8 mouse cellular contexts compared by ENCODE assay signal in the genomic region with DNA sequence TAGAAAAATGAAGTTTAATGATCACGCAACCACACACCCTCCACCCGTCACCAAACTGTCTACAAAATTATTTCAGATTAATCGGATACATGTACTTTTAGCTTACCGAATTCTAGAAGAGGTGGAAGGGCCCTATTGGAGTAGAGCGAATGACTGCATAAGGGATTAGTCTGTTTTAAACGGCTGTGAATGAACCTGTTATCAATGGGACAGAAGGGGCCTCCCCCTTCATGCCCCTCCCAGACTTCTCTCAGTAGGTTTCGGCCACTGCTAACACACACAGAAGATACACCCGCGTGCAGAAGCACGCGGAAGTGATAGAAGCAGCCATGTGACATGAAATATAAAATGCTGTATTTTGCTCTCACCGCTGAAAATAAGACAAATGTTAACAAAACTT. TPM values are rescaled to one million over a fixed set of nuclear protein-coding genes. Genes with fewer than 3 reads are reported as not detected.
DNase-seq lines count a peak whose midpoint lies in the region; ATAC-seq and TF ChIP-seq lines count a peak whose summit lies in the region.

Fgfbp3 (minus strand) TSS at position 150 of the 400 bp plus-strand sequence.

- peak within 1 kb of the TSS; percentile 81 for H3K4me2 ChIP-seq in forebrain, embryonic 13.5 days
- H3K4me2 ChIP-seq in liver, embryonic 14.5 days (ENCODE audit: low read depth), result peak within 1 kb of the TSS; percentile 81
- H3K4me2 ChIP-seq in stomach, embryonic 16.5 days (ENCODE audit: low read depth, low read length), result peak within 1 kb of the TSS; percentile 82

- peak; percentile 50 for ATAC-seq in forebrain, embryonic 13.5 days
- ATAC-seq in liver, embryonic 14.5 days (ENCODE audit: insufficient read depth), result peak; percentile 78
- no peak for ATAC-seq in stomach, embryonic 16.5 days (ENCODE audit: insufficient read depth, low FRiP score)

- peaks cover 18% of the 10 kb centered on the region for H3K4me1 ChIP-seq in forebrain, embryonic 13.5 days
- peaks cover 3 to 7% of the 10 kb centered on the region in 2 experiments; a peak in 3 of 4 replicates for H3K4me1 ChIP-seq in liver, embryonic 14.5 days (replicated peaks; ENCODE audit: control insufficient read depth in 2 of 2, insufficient read depth in 2 of 2, low read length in 1 of 2)
- H3K4me1 ChIP-seq in stomach, embryonic 16.5 days (ENCODE audit: control insufficient read depth, insufficient read depth, low read length), result peaks cover 4% of the 10 kb centered on the region; the same call in 1 of the 2 replicates

- H3K27me3 ChIP-seq in forebrain, embryonic 13.5 days, result no peaks in the 10 kb centered on the region
- peaks cover 7% of the 10 kb centered on the region for H3K27me3 ChIP-seq in liver, embryonic 14.5 days (ENCODE audit: control insufficient read depth, insufficient read depth, low read length)
- no peaks in the 10 kb centered on the region for H3K27me3 ChIP-seq in stomach, embryonic 16.5 days (ENCODE audit: control insufficient read depth, insufficient read depth, low read length)

- H3K27ac ChIP-seq in forebrain, embryonic 13.5 days, result peak within 1 kb of the TSS; percentile 96
- H3K27ac ChIP-seq in liver, embryonic 14.5 days, result no peak within 1 kb of the TSS
- peak within 1 kb of the TSS; percentile 90 for H3K27ac ChIP-seq in stomach, embryonic 16.5 days (ENCODE audit: low read length)

- no peaks in the 10 kb centered on the region for H3K9me3 ChIP-seq in forebrain, embryonic 13.5 days (replicated peaks)
- H3K9me3 ChIP-seq in liver, embryonic 14.5 days (ENCODE audit: control insufficient read depth, low read length), result no peaks in the 10 kb centered on the region
- H3K9me3 ChIP-seq in stomach, embryonic 16.5 days (replicated peaks; ENCODE audit: control insufficient read depth, low read length), result no peaks in the 10 kb centered on the region

- TF ChIP-seq CTCF in liver, embryonic 14.5 days (IDR thresholded peaks at IDR 0.05; ENCODE audit: low read depth), result no peak

- TF ChIP-seq EP300 in liver, embryonic 14.5 days (IDR thresholded peaks at IDR 0.05; ENCODE audit: low read depth), result peak; percentile 28; the same call in 1 of the 2 replicates

- WGBS in forebrain, embryonic 13.5 days, result 3% methylated on average over 12 of the region's 12 CpGs
- WGBS in liver, embryonic 14.5 days (ENCODE audit: insufficient replicate concordance), result 4% methylated on average over 12 of the region's 12 CpGs
- 8% methylated on average over 12 of the region's 12 CpGs for WGBS in stomach, embryonic 16.5 days

- no peak for DNase-seq in left cerebral cortex, postnatal 10 days (ENCODE audit: extremely low spot score in 1 of 2, low spot score in 2 of 2)
- DNase-seq in left cerebral cortex, adult 9 months (ENCODE audit: low spot score in 2 of 2), result no peak
- DNase-seq in NIH3T3 (ENCODE audit: low read depth), result peak; percentile 44
- DNase-seq in liver, embryonic 14.5 days (ENCODE audit: low read depth in 3 of 3, low spot score in 3 of 3), result peak; percentile 53 to 76 (median 56)
- no peak for DNase-seq in frontal cortex, postnatal 10 days (ENCODE audit: low spot score in 2 of 2)
- DNase-seq in thymus, postnatal 36 days, result no peak

- H3K36me3 ChIP-seq in forebrain, embryonic 13.5 days (ENCODE audit: poor library complexity, severe bottlenecking), result no peaks in the 10 kb centered on the region
- H3K36me3 ChIP-seq in liver, embryonic 14.5 days (replicated peaks; ENCODE audit: control insufficient read depth, insufficient read depth, low read depth), result no peaks in the 10 kb centered on the region
- H3K36me3 ChIP-seq in stomach, embryonic 16.5 days (ENCODE audit: control insufficient read depth, insufficient read depth, low read length), result no peaks in the 10 kb centered on the region

- peak within 1 kb of the TSS; percentile 93 for H3K4me3 ChIP-seq in forebrain, embryonic 13.5 days
- peak within 1 kb of the TSS; percentile 68 to 73 for H3K4me3 ChIP-seq in liver, embryonic 14.5 days (ENCODE audit: insufficient read depth in 1 of 2, low read depth in 2 of 2, low read length in 2 of 2)
- peak within 1 kb of the TSS; percentile 84 for H3K4me3 ChIP-seq in stomach, embryonic 16.5 days (replicated peaks; ENCODE audit: low read length)

- H3K9ac ChIP-seq in forebrain, embryonic 13.5 days, result peak within 1 kb of the TSS; percentile 93
- H3K9ac ChIP-seq in liver, embryonic 14.5 days (replicated peaks), result peak within 1 kb of the TSS; percentile 66
- H3K9ac ChIP-seq in stomach, embryonic 16.5 days (ENCODE audit: low read length), result peak within 1 kb of the TSS; percentile 90

- intact Hi-C loops in left cerebral cortex, postnatal 10 days (cut with DNase I), result loop anchor here (2.0 kb wide), 1 partner anchor 457 kb away; the partner anchor contains the start of gene Kif11

RNA-seq across cellular contexts. Expression of gene Fgfbp3, which starts in this region (rescaled TPM):
- total RNA-seq in left cerebral cortex, postnatal 10 days (2021), result 10 to 100 TPM; 10.2 to 10.6 TPM
- 25.5 and 26.2 TPM in 2 replicates for polyA plus RNA-seq in forebrain, embryonic 13.5 days (2015; fragmentation: Nextera tagmentation; extraction: Ambion mirVana)
- 1.1 and 1.2 TPM in 2 replicates for polyA plus RNA-seq in liver, embryonic 14.5 days (2012; rRNA removed)
- polyA plus RNA-seq in liver, embryonic 14.5 days (2014; fragmentation: Nextera tagmentation; extraction: Ambion mirVana), result 0.72 and 0.97 TPM in 2 replicates
- polyA plus RNA-seq in stomach, embryonic 16.5 days (2015; fragmentation: Nextera tagmentation; extraction: Ambion mirVana), result 3.1 TPM in 2 replicates

Comparison
In these comparisons a context has a peak if more than half of its experiments do, and no peak if none do; other contexts are left out.
1. DNase-seq: peak in NIH3T3 (single experiment) and liver, embryonic 14.5 days (3 of 3); none in left cerebral cortex, postnatal 10 days (0 of 2), left cerebral cortex, adult 9 months (0 of 2), frontal cortex, postnatal 10 days (0 of 2) and thymus, postnatal 36 days (0 of 2).
2. Peak in every context shown above with its lines, with median percentiles within 50 percentile points of each other: H3K4me2 ChIP-seq, H3K4me3 ChIP-seq and H3K9ac ChIP-seq.